Mouse (Mus musculus) forebrain, embryonic 10.5 days (tissue): Measurements from ENCODE around the gene Calr4. TPM values are rescaled to one million over a fixed set of nuclear protein-coding genes. Genes with fewer than 3 reads are reported as not detected.

ENCODE experiments used
- DNase-seq: peaks from one replicate; pipeline ENCODE4 v3.0.0-alpha.2; 2017; ENCODE audit warnings: low spot score; ENCODE audit errors: extremely low spot score
- H3K27ac ChIP-seq: fragments of 300-500 bp; sonication (generic); 2 replicates; pipeline ENCODE4 v1.5.1; 2016; ENCODE audit warnings: mild to moderate bottlenecking
- H3K27me3 ChIP-seq: fragments of 300-500 bp; sonication (generic); 2 replicates; pipeline ENCODE4 v1.6.1; 2016; ENCODE audit warnings: mild to moderate bottlenecking; ENCODE audit not compliant: poor library complexity, severe bottlenecking
- H3K36me3 ChIP-seq: fragments of 300-500 bp; sonication (generic); replicated peaks from 2 replicates; pipeline ENCODE4 v1.6.1; 2016; ENCODE audit warnings: mild to moderate bottlenecking, moderate library complexity
- H3K4me1 ChIP-seq: fragments of 300-500 bp; sonication (generic); 2 replicates; pipeline ENCODE4 v1.6.1; 2016
- H3K4me3 ChIP-seq: fragments of 300-500 bp; sonication (generic); 2 replicates; pipeline ENCODE4 v1.5.1; 2016; ENCODE audit warnings: mild to moderate bottlenecking, moderate library complexity
- H3K9me3 ChIP-seq: fragments of 300-500 bp; sonication (generic); 2 replicates; pipeline ENCODE4 v1.6.1; 2016; ENCODE audit warnings: mild to moderate bottlenecking, moderate library complexity
- WGBS: fragments of 180-500 bp; shearing (Covaris S2); methylation state at CpG from one replicate; pipeline ENCODE4 v1.1.7; 2016; 5-methylcytosine and 5-hydroxymethylcytosine counted together
- polyA plus RNA-seq: library from polyadenylated mRNA; unstranded; fragments of >200 nt; fragmentation: Nextera tagmentation; extraction: Ambion mirVana; gene quantifications from 2 replicates; pipeline ENCODE4 v1.2.1, GENCODE M21; 2016

Gene Calr4
- polyA plus RNA-seq, 1 experiment from 2014 or later = 0.10 TPM

DNA sequence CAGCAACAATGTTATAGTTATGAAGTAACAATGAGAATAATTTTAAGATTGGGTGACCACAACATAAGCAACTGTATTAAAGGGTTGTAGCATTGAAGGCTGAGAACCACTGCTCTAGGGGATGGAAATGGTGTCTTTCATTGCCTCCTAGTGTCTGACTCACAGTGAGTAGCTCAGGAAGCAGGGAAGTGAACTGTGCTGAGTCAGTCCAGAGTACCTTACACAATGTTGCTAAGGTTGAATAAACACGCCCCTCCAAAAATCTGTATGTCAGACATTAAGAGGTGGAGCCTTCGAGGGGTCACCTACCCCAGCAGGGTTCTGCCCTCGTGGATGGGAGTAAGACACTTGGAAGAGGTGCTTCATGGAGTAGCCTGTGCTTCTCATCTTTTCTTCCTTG, 20.3 kb upstream of the Calr4 start:
- 78% methylated on average over 3 of the region's 3 CpGs for WGBS
- H3K36me3 ChIP-seq = no peaks in the 10 kb centered on the region
- no peaks in the 10 kb centered on the region for H3K27me3 ChIP-seq
- H3K4me1 ChIP-seq = no peaks in the 10 kb centered on the region
- H3K27ac ChIP-seq = no peak overlapping the region
- DNase-seq = no peak
- H3K4me3 ChIP-seq = no peak overlapping the region
- H3K9me3 ChIP-seq = no peaks in the 10 kb centered on the region

DNA sequence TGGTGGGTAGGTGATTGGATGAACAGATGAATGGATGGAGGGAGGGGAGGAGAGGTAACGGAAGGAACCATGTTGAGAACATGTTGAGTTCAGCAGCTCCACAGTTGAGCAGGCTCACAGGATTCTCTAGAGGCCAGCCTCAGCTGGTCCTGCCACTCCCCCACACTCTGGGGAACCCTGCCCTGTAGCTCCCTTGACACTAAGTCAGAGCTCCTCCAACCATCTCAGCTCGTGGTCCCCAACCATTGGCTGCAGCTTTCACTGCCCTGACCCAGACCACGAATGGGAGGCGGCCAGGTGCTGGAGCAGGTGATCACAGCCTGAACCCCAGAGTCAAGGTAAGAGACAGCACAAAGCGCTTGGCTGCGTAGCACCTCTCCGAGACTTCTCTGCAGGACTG, 16.3 kb upstream of the Calr4 start:
- 77% methylated on average over 7 of the region's 7 CpGs for WGBS
- no peaks in the 10 kb centered on the region for H3K27me3 ChIP-seq
- H3K4me1 ChIP-seq = peaks cover 3% of the 10 kb centered on the region; the same call in 1 of the 2 replicates
- H3K9me3 ChIP-seq = no peaks in the 10 kb centered on the region
- no peaks in the 10 kb centered on the region for H3K36me3 ChIP-seq
- no peak overlapping the region for H3K4me3 ChIP-seq
- no peak for DNase-seq
- no peak overlapping the region for H3K27ac ChIP-seq

GRCm38 (mm10) chr4:109220441-109220940, 13.8 kb upstream of the Calr4 start:
- Histone ChIP-seq H3K27me3 (no peaks in the 10 kb centered on the region), H3K4me3 (no peak overlapping the region), H3K9me3 (no peaks in the 10 kb centered on the region), H3K27ac (no peak overlapping the region), H3K36me3 (no peaks in the 10 kb centered on the region), H3K4me1 (peaks cover 12% of the 10 kb centered on the region)
- WGBS = 81% methylated on average over 14 of the region's 14 CpGs
- DNase-seq = no peak

- H3K4me1 ChIP-seq = peaks cover 14% of the 10 kb centered on the region
- no peak overlapping the region for H3K4me3 ChIP-seq
- H3K27me3 ChIP-seq = no peaks in the 10 kb centered on the region
- 85% methylated on average over 3 of the region's 3 CpGs for WGBS
- no peaks in the 10 kb centered on the region for H3K36me3 ChIP-seq
- H3K27ac ChIP-seq = no peak overlapping the region
- no peaks in the 10 kb centered on the region for H3K9me3 ChIP-seq
- DNase-seq = no peak
Measured at GRCm38 (mm10) chr4:109222001-109222400, 12.3 kb upstream of the Calr4 start.

DNA sequence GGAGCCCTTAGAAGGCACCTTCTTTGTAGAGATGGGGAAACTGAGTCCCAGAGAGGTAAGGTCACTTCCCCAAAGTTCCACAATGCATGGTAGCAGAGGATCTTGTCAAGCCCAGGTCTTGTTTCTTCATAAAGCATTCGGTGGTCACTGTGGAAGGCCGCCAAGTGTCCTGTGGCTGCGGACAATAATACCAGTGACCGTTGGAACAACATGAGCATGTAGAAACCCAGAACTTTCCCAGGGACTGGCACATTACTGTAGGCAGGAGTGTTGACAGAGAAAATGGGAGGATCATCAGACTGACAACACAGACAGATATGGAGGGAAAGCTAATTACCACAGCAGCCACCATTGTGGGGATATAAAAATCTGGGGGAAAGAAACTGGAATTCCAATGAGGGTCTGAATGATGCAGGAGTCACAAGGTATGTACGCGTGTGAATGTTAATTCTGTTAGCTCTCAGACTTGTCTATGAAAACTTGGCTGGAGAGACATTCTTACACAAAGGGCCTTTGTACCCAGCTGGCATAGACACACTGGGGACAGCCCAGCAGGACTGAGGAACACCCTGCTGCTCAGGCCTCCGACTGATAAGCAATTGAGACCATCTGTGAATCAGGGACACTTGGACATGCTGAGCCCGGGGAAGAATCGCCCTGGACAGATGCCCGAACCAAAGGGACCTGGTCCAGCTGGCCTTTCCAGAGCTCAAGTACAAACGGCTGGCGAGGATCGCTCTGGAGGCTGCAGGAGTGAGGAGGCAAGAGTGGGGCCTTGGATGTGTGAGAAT, 9.3 kb upstream of the Calr4 start:
- Histone ChIP-seq H3K27me3 (no peaks in the 10 kb centered on the region), H3K36me3 (no peaks in the 10 kb centered on the region), H3K4me3 (no peak overlapping the region), H3K4me1 (peaks cover 14% of the 10 kb centered on the region), H3K27ac (0 out of 2 replicates have a peak overlapping the region, but pooled peaks have one; percentile 45), H3K9me3 (no peaks in the 10 kb centered on the region)
- WGBS = 64% methylated on average over 13 of the region's 13 CpGs
- DNase-seq = no peak

GRCm38 (mm10) chr4:109225606-109226005, 8.7 kb upstream of the Calr4 start:
- Histone ChIP-seq H3K4me3 (no peak overlapping the region), H3K27ac (0 out of 2 replicates have a peak overlapping the region, but pooled peaks have one; percentile 45), H3K27me3 (no peaks in the 10 kb centered on the region), H3K36me3 (no peaks in the 10 kb centered on the region), H3K4me1 (peaks cover 11% of the 10 kb centered on the region), H3K9me3 (no peaks in the 10 kb centered on the region)
- no peak for DNase-seq
- WGBS = 78% methylated on average over 6 of the region's 6 CpGs

GRCm38 (mm10) chr4:109226071-109226470, 8.2 kb upstream of the Calr4 start:
- H3K4me1 ChIP-seq = peaks cover 11% of the 10 kb centered on the region
- 75% methylated on average over 5 of the region's 5 CpGs for WGBS
- no peaks in the 10 kb centered on the region for H3K36me3 ChIP-seq
- no peak for DNase-seq
- H3K9me3 ChIP-seq = no peaks in the 10 kb centered on the region
- H3K27me3 ChIP-seq = no peaks in the 10 kb centered on the region
- H3K27ac ChIP-seq = no peak overlapping the region
- H3K4me3 ChIP-seq = no peak overlapping the region

DNA sequence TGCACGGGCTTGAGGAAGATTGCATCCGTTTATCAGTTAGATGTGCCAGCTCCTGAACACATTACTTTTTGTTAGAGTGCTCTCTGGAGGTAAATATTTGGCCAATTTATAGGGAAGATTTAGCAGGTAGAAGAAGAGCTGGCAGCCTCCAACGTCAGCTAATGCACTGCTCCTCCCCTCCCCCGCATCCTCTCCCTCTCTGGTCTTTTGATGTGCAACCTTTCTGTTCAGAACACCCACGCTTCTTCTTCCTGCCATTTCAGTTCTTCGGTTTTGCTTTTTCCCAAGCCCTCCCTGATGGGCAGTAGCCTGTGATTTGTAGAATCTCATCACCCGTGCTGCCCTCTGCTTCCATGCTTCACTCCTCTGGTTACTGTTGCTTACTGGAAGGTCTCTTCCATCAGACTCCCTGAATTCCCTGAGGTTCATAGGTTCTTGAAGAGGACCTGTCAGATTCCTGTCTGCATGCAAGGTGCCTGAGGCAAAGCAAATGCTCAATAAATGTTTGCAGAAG, 4.5 kb upstream of the Calr4 start:
- Histone ChIP-seq H3K27ac (no peak overlapping the region), H3K9me3 (no peaks in the 10 kb centered on the region), H3K27me3 (no peaks in the 10 kb centered on the region), H3K36me3 (no peaks in the 10 kb centered on the region), H3K4me3 (no peak overlapping the region), H3K4me1 (peaks cover 9% of the 10 kb centered on the region)
- WGBS = 68% methylated on average over 7 of the region's 7 CpGs
- no peak for DNase-seq

DNA sequence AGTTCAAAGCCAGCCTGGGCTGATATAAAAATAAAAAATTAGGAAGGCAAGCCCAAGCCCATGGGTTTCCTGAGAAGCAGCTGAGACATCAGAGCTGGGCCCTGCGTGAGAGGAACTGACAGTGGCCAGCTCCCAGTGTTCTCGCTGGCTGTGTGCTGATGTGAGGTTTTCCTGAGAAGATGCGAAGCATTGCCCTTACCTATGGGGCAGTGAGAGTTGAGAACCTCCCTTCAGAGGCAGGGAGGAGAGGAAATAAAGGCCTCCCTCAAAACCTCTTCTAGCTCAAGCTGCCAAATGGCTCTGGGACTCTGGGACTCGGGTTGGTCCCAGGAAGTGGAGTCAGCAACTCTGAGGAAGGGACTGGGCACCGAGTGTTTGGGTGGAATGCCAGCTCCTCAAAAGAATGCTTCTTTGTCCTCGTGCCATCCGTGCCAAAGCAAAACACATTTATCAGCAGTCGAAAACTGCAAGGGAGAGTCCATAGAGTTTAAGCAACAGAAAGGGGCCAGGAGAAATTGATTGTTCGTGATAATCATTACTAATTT, 593 bp downstream of the Calr4 start:
- 81% methylated on average over 9 of the region's 9 CpGs for WGBS
- no peak for DNase-seq
- no peak overlapping the region for H3K4me3 ChIP-seq
- H3K36me3 ChIP-seq = no peaks in the 10 kb centered on the region
- 0 out of 2 replicates have a peak, but pooled peaks cover 3% of the 10 kb centered on the region for H3K4me1 ChIP-seq
- no peaks in the 10 kb centered on the region for H3K9me3 ChIP-seq
- H3K27ac ChIP-seq = no peak overlapping the region
- H3K27me3 ChIP-seq = no peaks in the 10 kb centered on the region

DNA sequence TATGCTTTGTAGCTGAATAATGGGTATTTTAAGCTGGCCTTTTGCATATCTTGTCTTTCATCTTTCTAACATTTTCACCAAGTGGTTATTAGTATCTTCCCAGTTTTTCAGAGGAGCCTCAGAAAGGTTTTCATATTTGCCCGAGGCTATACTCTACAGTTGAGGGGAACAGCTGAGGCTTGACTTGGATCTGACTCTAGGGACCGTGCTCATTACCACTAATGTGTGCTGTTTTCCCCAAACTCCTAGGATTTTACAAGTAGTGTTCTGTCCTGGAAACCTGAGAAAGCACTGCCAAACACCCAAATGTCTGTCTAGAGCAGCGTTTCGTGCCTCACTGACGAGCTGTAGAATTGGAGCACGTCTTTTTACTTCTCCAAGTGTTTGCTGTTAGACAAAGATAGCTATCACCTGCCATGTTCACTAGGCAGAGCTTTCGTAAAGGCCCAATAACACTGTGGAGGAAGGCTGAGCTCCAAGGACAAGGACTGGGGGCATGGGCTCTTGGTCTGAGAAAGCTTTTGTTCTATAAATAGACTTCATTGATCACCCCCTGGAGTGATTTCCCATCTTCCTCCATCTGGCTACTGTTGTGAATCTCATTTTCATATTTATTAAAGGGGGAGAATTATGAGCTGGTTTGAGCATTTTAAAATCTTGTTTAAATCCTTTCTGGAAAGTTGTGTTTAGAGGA, 2.0 kb downstream of the Calr4 start:
- Histone ChIP-seq H3K4me1 (peaks cover 8% of the 10 kb centered on the region), H3K9me3 (no peaks in the 10 kb centered on the region), H3K27ac (no peak overlapping the region), H3K36me3 (no peaks in the 10 kb centered on the region), H3K4me3 (no peak overlapping the region), H3K27me3 (no peaks in the 10 kb centered on the region)
- DNase-seq = no peak
- WGBS = 81% methylated on average over 7 of the region's 7 CpGs

DNA sequence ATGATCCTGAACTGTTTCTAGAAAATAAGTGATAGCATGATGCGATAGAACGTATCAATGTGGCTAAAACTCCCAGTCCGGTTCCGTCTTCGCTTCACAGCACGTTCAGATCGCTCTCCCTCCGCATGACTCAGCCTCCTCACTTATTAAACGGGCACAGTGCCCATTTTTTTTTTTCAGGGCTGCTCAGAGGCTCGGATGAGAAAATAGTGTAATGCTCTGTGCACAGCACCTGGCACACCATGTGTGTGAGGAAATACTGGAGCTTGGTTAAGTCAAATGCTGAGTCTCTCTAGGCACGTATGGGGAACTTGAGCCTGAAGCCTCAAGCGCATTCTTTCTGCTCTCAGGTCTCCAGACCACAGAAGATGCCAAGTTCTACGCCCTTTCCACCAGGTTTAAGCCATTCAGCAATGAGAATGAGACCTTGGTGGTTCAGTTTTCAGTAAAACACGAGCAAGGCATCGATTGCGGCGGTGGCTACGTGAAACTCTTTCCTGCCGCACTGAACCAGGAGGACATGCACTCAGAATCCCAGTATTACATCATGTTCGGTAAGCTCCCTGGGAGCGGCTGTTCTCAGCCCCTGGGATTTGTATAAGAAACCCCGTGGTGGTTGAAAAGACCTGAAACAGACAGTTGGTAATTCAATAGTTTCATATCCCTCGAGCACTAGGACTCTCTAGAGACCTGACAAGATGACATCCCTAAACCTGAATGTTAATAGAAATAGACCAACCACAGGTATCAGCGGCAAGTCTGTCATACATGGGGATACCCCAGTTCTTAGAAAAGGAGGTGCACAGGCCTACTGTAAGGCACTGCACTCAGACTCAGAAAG, 4.4 kb downstream of the Calr4 start:
- no peaks in the 10 kb centered on the region for H3K27me3 ChIP-seq
- no peak for DNase-seq
- H3K4me1 ChIP-seq = peaks cover 14% of the 10 kb centered on the region
- no peak overlapping the region for H3K27ac ChIP-seq
- no peaks in the 10 kb centered on the region for H3K9me3 ChIP-seq
- 91% methylated on average over 24 of the region's 24 CpGs for WGBS
- H3K4me3 ChIP-seq = no peak overlapping the region
- no peaks in the 10 kb centered on the region for H3K36me3 ChIP-seq

- no peaks in the 10 kb centered on the region for H3K9me3 ChIP-seq
- no peak overlapping the region for H3K4me3 ChIP-seq
- no peaks in the 10 kb centered on the region for H3K36me3 ChIP-seq
- no peak overlapping the region for H3K27ac ChIP-seq
- no peaks in the 10 kb centered on the region for H3K27me3 ChIP-seq
- peaks cover 13% of the 10 kb centered on the region for H3K4me1 ChIP-seq
- no peak for DNase-seq
Measured at GRCm38 (mm10) chr4:109241221-109241620, 6.9 kb downstream of the Calr4 start.
